Mouse (Mus musculus) embryonic facial prominence, embryonic 10.5 days (tissue): ENCODE results near the gene Atp1a1. TPM values are rescaled to one million over a fixed set of nuclear protein-coding genes. Genes with fewer than 3 reads are reported as not detected.
A peak's percentile ranks its signal among the peaks of the same experiment; 100 is the strongest.

Experiments used
- DNase-seq: peaks from one replicate; pipeline ENCODE4 v3.0.0-alpha.2; 2017; ENCODE audit warnings: low spot score
- H3K27ac ChIP-seq: fragments of 300-500 bp; sonication (generic); replicated peaks from 2 replicates; pipeline ENCODE4 v1.5.1; 2016; ENCODE audit warnings: mild to moderate bottlenecking
- H3K27me3 ChIP-seq: fragments of 300-500 bp; sonication (generic); replicated peaks from 2 replicates; pipeline ENCODE4 v1.6.1; 2016; ENCODE audit warnings: low read depth, mild to moderate bottlenecking; ENCODE audit not compliant: poor library complexity, severe bottlenecking
- H3K36me3 ChIP-seq: fragments of 300-500 bp; sonication (generic); replicated peaks from 2 replicates; pipeline ENCODE4 v1.6.1; 2016; ENCODE audit warnings: mild to moderate bottlenecking, moderate library complexity
- H3K4me1 ChIP-seq: fragments of 300-500 bp; sonication (generic); 2 replicates; pipeline ENCODE4 v1.6.1; 2016
- H3K4me3 ChIP-seq: fragments of 300-500 bp; sonication (generic); 2 replicates; pipeline ENCODE4 v1.5.1; 2016; ENCODE audit warnings: mild to moderate bottlenecking, moderate library complexity
- H3K9me3 ChIP-seq: fragments of 300-500 bp; sonication (generic); 2 replicates; pipeline ENCODE4 v1.6.1; 2016; ENCODE audit warnings: mild to moderate bottlenecking
- WGBS: fragments of 180-500 bp; shearing (Covaris S2); methylation state at CpG from one replicate; pipeline ENCODE4 v1.1.7; 2016; 5-methylcytosine and 5-hydroxymethylcytosine counted together
- polyA plus RNA-seq: library from polyadenylated mRNA; unstranded; fragments of >200 nt; fragmentation: Nextera tagmentation; extraction: Ambion mirVana; gene quantifications from 2 replicates; pipeline ENCODE4 v1.2.1, GENCODE M21; 2016

Atp1a1 gene
- polyA plus RNA-seq, 1 experiment from 2014 or later = 38.4 TPM

- Histone ChIP-seq H3K9me3 (no peaks in the 10 kb centered on the region), H3K36me3 (no peaks in the 10 kb centered on the region), H3K27ac (no peak overlapping the region), H3K27me3 (peaks cover 16% of the 10 kb centered on the region), H3K4me3 (no peak overlapping the region), H3K4me1 (peaks cover 49% of the 10 kb centered on the region)
- WGBS = 78% methylated on average over 7 of the region's 7 CpGs
- no peak for DNase-seq
These were observed 2.5 kb upstream of the Atp1a1 start for GRCm38 (mm10) chr3:101606861-101607455.

DNA sequence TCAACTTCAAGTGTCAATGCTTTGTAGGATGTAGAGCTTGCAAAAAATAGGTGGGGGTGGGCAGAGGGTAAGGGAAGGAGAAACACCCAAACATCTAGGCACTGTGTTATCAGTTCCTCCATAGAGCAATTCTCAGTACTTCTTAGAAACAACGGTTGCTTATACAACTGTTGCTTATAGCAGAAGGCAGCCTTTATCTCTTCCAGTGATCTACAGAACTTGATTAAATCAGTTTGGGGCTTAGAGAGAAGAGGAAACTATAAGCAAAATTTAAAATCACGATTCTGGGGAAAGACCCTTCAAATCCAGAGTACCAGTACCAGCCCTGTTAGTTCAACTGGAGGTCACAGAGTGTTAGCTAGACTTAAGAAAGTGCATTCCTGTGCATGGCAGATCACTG, 1.2 kb upstream of the Atp1a1 start:
- H3K4me1 ChIP-seq = peaks cover 49% of the 10 kb centered on the region
- no peak overlapping the region for H3K27ac ChIP-seq
- WGBS = 55% methylated on average over 2 of the region's 2 CpGs
- no peaks in the 10 kb centered on the region for H3K36me3 ChIP-seq
- no peak for DNase-seq
- H3K27me3 ChIP-seq = peaks cover 16% of the 10 kb centered on the region
- H3K4me3 ChIP-seq = no peak overlapping the region; the same call in 1 of the 2 replicates
- H3K9me3 ChIP-seq = no peaks in the 10 kb centered on the region

- H3K27ac ChIP-seq = peak overlapping the region; percentile 99
- WGBS = 16% methylated on average over 5 of the region's 5 CpGs
These were observed 807 bp upstream of the Atp1a1 start for GRCm38 (mm10) chr3:101605291-101605690.

DNA sequence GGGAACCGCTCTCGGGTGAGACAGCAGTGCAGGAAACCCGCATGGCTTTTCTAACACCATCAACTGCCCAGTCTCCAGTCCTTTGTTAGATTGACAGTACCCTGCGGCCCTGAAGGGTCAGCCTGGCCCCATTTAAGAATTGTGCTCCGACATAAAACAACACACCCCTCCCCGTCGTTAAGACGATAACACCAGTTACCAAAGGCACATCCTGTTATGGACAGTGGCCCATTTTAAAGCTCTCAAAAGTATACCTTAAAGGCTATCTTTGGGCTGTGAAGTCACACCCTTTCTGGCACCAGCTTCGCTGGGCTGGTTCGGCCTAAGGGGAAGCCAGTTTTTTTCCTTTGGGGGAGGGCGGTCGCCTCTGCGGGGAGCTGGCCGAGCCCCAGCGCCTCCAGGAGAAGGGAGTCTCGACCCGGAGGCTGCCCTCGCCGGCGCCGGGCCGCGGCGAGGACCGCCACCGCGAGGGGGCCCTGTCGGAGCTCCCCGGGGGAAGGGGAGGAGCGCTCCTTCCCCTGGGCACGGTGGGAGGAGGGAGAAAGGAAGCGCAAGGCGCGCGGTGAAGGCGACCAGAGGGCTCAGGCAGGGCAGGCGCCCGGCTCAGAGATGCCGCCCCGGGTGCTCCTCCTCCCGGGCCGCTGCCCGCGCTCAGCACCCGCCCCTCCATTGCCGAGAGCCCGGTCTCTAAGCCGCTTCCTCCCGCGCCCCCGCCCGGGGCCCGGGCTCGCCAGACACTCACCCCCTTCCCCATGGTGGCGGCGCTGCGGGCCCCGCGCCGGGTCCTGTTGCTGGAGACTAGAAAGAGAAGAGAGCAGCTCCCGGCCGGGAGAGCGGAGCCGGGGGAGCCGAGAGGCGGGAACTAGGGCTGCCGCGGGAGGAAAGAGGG, 579 bp downstream of the Atp1a1 start:
- peak overlapping the region; percentile 99 for H3K27ac ChIP-seq
- peak overlapping the region; percentile 92 for H3K4me3 ChIP-seq
- no peaks in the 10 kb centered on the region for H3K36me3 ChIP-seq
- under 1% methylated on average over 61 of the region's 68 CpGs for WGBS
- H3K9me3 ChIP-seq = no peaks in the 10 kb centered on the region
- H3K4me1 ChIP-seq = peaks cover 65% of the 10 kb centered on the region
- peaks cover 16% of the 10 kb centered on the region for H3K27me3 ChIP-seq
- DNase-seq = peak; percentile 87

More at GRCm38 (mm10) chr3:101605291-101605690, 807 bp upstream of the Atp1a1 start:
- H3K4me1 ChIP-seq = peaks cover 51% of the 10 kb centered on the region
- H3K27me3 ChIP-seq = peaks cover 16% of the 10 kb centered on the region
- no peaks in the 10 kb centered on the region for H3K36me3 ChIP-seq
- H3K9me3 ChIP-seq = no peaks in the 10 kb centered on the region
- DNase-seq = peak; percentile 25
- peak overlapping the region; percentile 92 for H3K4me3 ChIP-seq

DNA sequence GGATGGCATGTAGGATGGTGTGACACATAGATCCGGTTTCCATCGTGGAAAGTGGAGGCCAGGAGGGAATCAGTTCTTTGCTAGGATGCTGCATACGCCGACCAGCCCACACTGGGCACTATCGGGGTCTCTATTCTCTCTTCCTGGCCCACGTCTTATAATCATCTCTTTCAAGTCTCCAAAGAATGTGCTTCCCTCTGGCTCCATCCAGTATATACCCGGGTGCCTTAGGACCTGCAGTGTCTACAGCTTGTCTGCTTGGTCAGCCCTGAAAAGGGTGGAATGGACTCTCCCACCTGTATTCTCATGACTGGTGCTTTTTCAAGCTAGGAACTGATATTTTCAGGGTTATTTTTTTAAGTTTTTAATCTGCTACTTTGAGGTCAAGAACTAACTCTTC, 1.3 kb downstream of the Atp1a1 start:
- no peaks in the 10 kb centered on the region for H3K36me3 ChIP-seq
- 45% methylated on average over 7 of the region's 7 CpGs for WGBS
- H3K4me3 ChIP-seq = peak overlapping the region; percentile 92
- peaks cover 72% of the 10 kb centered on the region for H3K4me1 ChIP-seq
- peak; percentile 22 for DNase-seq
- peak overlapping the region; percentile 99 for H3K27ac ChIP-seq
- no peaks in the 10 kb centered on the region for H3K9me3 ChIP-seq
- peaks cover 16% of the 10 kb centered on the region for H3K27me3 ChIP-seq

- 74% methylated on average over 4 of the region's 4 CpGs for WGBS
- Histone ChIP-seq H3K4me1 (peaks cover 78% of the 10 kb centered on the region), H3K36me3 (no peaks in the 10 kb centered on the region), H3K27me3 (peaks cover 16% of the 10 kb centered on the region), H3K27ac (no peak overlapping the region), H3K9me3 (no peaks in the 10 kb centered on the region), H3K4me3 (peak overlapping the region; percentile 92)
- no peak for DNase-seq
These were observed 1.9 kb downstream of the Atp1a1 start for GRCm38 (mm10) chr3:101602511-101603055.

DNA sequence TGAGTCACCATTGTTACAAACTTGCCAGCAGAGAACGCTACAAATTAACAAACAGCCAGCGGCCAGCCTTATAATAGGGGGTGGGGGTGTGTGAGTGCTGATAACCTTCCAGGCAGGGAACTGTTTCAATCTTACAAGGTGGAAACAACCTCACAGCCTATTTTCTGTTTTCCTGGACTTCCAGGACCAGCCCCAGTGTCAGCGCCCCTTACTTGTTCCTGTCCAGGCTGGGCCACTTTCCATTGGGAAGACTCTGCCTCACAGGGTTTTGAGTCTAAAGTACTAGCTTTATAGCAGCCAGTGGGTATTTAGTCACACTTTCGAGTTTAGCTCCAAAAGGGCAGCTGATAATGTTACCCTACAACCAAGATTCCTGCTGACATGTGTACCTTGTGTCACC, 2.8 kb downstream of the Atp1a1 start:
- DNase-seq = no peak
- WGBS = 45% methylated on average over 4 of the region's 4 CpGs
- peaks cover 15% of the 10 kb centered on the region for H3K27me3 ChIP-seq
- no peaks in the 10 kb centered on the region for H3K36me3 ChIP-seq
- no peak overlapping the region for H3K27ac ChIP-seq
- H3K4me3 ChIP-seq = peak overlapping the region; percentile 11; the same call in 1 of the 2 replicates
- H3K4me1 ChIP-seq = peaks cover 87% of the 10 kb centered on the region
- no peaks in the 10 kb centered on the region for H3K9me3 ChIP-seq

- WGBS = 72% methylated on average over 8 of the region's 8 CpGs
- Histone ChIP-seq H3K27me3 (peaks cover 9% of the 10 kb centered on the region), H3K4me1 (peaks cover 91% of the 10 kb centered on the region), H3K9me3 (no peaks in the 10 kb centered on the region), H3K4me3 (peak overlapping the region; percentile 18; the same call in 1 of the 2 replicates), H3K27ac (no peak overlapping the region), H3K36me3 (0 out of 2 replicates have a peak, but pooled peaks cover 3% of the 10 kb centered on the region)
- DNase-seq = no peak
These were observed 3.4 kb downstream of the Atp1a1 start for GRCm38 (mm10) chr3:101601003-101601525.

- H3K27ac ChIP-seq = 0 out of 2 replicates have a peak overlapping the region, but pooled peaks have one; percentile 10
- DNase-seq = no peak
- H3K9me3 ChIP-seq = no peaks in the 10 kb centered on the region
- 51% methylated on average over 4 of the region's 4 CpGs for WGBS
- no peaks in the 10 kb centered on the region for H3K27me3 ChIP-seq
- peaks cover 8% of the 10 kb centered on the region for H3K36me3 ChIP-seq
- H3K4me3 ChIP-seq = no peak overlapping the region
- H3K4me1 ChIP-seq = peaks cover 89% of the 10 kb centered on the region
These were observed 4.4 kb downstream of the Atp1a1 start for GRCm38 (mm10) chr3:101599920-101600741.

- Histone ChIP-seq H3K36me3 (peaks cover 16% of the 10 kb centered on the region), H3K27ac (0 out of 2 replicates have a peak overlapping the region, but pooled peaks have one; percentile 10), H3K27me3 (no peaks in the 10 kb centered on the region), H3K4me3 (no peak overlapping the region), H3K4me1 (peaks cover 86% of the 10 kb centered on the region), H3K9me3 (no peaks in the 10 kb centered on the region)
- DNase-seq = no peak
- 71% methylated on average over 8 of the region's 8 CpGs for WGBS
These were observed 5.1 kb downstream of the Atp1a1 start for GRCm38 (mm10) chr3:101599191-101599919.

DNA sequence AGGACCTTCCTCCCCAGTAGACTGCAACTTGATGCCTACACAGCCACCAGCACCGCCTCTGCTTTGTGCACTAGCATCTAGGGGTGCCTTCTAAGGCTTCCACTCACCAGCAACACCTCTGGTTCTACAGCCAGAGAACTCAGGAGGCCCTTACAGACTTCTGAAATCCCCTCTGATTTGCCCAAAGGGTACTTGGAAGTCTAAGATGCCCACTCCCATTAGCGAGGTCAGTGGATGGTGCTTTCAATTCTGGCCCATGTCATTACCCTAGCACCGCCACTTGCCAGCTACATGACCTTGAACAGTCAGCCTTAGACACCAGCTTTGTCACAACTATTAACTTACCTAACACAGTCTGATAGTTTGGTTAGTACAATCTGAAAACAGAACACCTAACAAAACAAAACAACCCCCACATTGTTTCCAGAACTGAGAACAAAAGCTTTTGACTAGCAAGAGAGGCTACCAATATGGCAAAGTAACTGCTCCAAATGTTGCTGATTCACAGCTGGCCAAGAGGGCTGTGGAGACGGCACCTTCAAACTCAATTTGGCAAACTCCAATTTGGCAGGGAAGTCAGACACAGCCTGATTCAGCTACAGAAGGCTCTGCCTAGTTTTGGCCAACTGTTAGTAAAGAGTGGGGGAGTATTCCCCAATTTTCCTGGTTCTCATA, 6.1 kb downstream of the Atp1a1 start:
- DNase-seq = no peak
- Histone ChIP-seq H3K4me1 (peaks cover 84% of the 10 kb centered on the region), H3K4me3 (no peak overlapping the region), H3K36me3 (peaks cover 26% of the 10 kb centered on the region), H3K27ac (peak overlapping the region; percentile 44; the same call in 1 of the 2 replicates), H3K27me3 (no peaks in the 10 kb centered on the region), H3K9me3 (no peaks in the 10 kb centered on the region)
- WGBS = 80% methylated on average over 4 of the region's 4 CpGs
